Mouse (Mus musculus): Measurements from ENCODE around the gene Gper1.

Gper1 gene

GRCm38 (mm10) chr5:139423026-139423865 is at the start of gene Gper1:
TSS of gene Gper1 (plus strand) at chr5:139423151.
- DNase-seq = peak; percentile 58 to 59

GRCm38 (mm10) chr5:139373889-139374444 is 49.0 kb upstream of the Gper1 start:
- no peak for DNase-seq

GRCm38 (mm10) chr5:139374841-139375240 is 48.1 kb upstream of the Gper1 start:
- no peak for DNase-seq

- no peak for DNase-seq
These were observed 45.3 kb upstream of the Gper1 start, which contains the start of gene Gpr146 for GRCm38 (mm10) chr5:139377468-139378270. TSS of gene Gpr146 (plus strand) at chr5:139377697.

- DNase-seq = no peak
These were observed 44.7 kb upstream of the Gper1 start for GRCm38 (mm10) chr5:139378271-139378556.

GRCm38 (mm10) chr5:139378986-139379629 is 43.8 kb upstream of the Gper1 start:
- no peak for DNase-seq

- no peak for DNase-seq
These were observed 43.1 kb upstream of the Gper1 start for GRCm38 (mm10) chr5:139379771-139380384.

- DNase-seq = peak; percentile 90 to 95
These were observed 42.3 kb upstream of the Gper1 start for GRCm38 (mm10) chr5:139380385-139381248.

GRCm38 (mm10) chr5:139381586-139382513 is 41.1 kb upstream of the Gper1 start:
- peak in 1 of 2 experiments; percentile 38 for DNase-seq

- peak; percentile 32 to 33 for DNase-seq
These were observed 40.2 kb upstream of the Gper1 start for GRCm38 (mm10) chr5:139382760-139383159.

GRCm38 (mm10) chr5:139383234-139383633 is 39.7 kb upstream of the Gper1 start:
- no peak for DNase-seq

GRCm38 (mm10) chr5:139384531-139384930 is 38.4 kb upstream of the Gper1 start:
- DNase-seq = no peak

- DNase-seq = no peak
These were observed 36.9 kb upstream of the Gper1 start for GRCm38 (mm10) chr5:139386047-139386446.

- DNase-seq = no peak
These were observed 35.4 kb upstream of the Gper1 start for GRCm38 (mm10) chr5:139387329-139388194.

GRCm38 (mm10) chr5:139388195-139388570 is 34.8 kb upstream of the Gper1 start:
- DNase-seq = no peak

- DNase-seq = no peak
These were observed 34.0 kb upstream of the Gper1 start for GRCm38 (mm10) chr5:139388694-139389675.

GRCm38 (mm10) chr5:139389676-139390061 is 33.3 kb upstream of the Gper1 start:
- DNase-seq = no peak
